Mouse (Mus musculus) left cerebral cortex, adult 2 months (tissue): ENCODE results near the gene Scnn1a. TPM values are rescaled to one million over a fixed set of nuclear protein-coding genes. Genes with fewer than 3 reads are reported as not detected.
A peak's percentile ranks its signal among the peaks of the same experiment; 100 is the strongest.

Source experiments
- DNase-seq, 2 experiments: peaks; one replicate each; pipeline ENCODE4 v3.0.0; 2021 to 2022; ENCODE audit warnings: low spot score in 2 of 2, mixed read lengths in 1 of 2; ENCODE audit errors: extremely low spot score in 1 of 2
- H3K27ac ChIP-seq: fragments of 200-600 bp; 2 replicates; pipeline ENCODE4 v1.8.1; 2022
- H3K4me3 ChIP-seq: fragments of 200-600 bp; 2 replicates; pipeline ENCODE4 v1.8.1; 2022
- CTCF ChIP-seq: fragments of 200-600 bp; IDR thresholded peaks from 2 replicates; pipeline ENCODE4 v1.8.1; 2022; ENCODE audit warnings: antibody characterized with exemption, mild to moderate bottlenecking, moderate library complexity
- intact Hi-C: fragments of 180-260 bp; cut with DNase I; formaldehyde crosslinking; loops from one replicate; pipeline ENCODE4 v1.15.1; 2025
- total RNA-seq, 2 experiments: library from RNA; stranded (reverse); gene quantifications; 2 replicates each; pipeline ENCODE4 v1.2.3; 2021

Gene Scnn1a
- total RNA-seq, 2 experiments from 2014 or later: 2.5 to 2.7 TPM

DNA sequence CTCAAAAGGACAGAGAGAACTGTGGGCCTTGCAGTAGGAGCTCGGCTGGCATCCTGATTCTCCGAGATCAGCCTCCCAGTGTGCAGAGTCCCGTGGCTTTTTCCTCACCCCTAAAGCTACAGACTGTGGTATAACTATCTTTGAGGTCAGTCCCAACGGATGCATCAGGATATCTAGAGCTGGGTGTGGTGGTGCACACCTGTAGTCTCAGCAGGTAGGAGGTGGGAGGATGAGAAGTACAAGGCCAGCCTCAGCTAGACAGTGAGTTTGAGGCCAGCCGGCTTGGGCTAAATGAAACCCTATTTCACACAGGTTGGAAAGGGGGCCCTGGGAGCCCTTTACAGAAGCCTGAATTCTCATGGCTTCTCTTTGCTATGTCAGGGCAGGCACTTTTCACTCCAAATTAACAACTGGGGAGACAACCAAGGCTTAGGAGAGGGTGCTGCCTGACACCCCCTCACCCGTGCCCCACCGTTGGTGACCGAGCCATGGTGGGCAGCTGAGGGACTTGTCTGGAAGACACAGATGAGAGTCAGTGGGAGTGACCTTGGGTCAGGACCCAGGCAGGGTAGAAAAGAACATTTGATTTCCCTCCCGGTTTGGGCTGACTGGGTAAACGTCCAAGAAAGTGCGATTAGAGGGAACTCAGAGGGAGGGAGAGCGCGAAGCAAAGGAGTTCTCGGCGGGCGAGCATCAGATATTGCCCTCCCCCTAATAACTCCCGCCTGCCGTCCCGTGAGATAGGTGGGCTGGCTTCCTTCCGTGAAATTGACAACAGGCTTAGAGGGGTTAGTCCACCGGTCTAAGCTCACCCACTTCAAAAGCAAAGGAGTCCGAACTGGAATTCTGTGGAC lies 28.5 kb downstream of the Scnn1a start, which contains the start of gene Tnfrsf1a:
Tnfrsf1a (plus strand) TSS at position 642 of the 854 bp plus-strand sequence.
- no peak for DNase-seq
- TF ChIP-seq CTCF: no peak
- Histone ChIP-seq H3K27ac (peak within 1 kb of the TSS; percentile 73), H3K4me3 (peak within 1 kb of the TSS; percentile 48)
- intact Hi-C loops: loop anchor here (1.0 kb wide), 1 partner anchor 35 kb away; no protein-coding TSS in a partner anchor

DNA sequence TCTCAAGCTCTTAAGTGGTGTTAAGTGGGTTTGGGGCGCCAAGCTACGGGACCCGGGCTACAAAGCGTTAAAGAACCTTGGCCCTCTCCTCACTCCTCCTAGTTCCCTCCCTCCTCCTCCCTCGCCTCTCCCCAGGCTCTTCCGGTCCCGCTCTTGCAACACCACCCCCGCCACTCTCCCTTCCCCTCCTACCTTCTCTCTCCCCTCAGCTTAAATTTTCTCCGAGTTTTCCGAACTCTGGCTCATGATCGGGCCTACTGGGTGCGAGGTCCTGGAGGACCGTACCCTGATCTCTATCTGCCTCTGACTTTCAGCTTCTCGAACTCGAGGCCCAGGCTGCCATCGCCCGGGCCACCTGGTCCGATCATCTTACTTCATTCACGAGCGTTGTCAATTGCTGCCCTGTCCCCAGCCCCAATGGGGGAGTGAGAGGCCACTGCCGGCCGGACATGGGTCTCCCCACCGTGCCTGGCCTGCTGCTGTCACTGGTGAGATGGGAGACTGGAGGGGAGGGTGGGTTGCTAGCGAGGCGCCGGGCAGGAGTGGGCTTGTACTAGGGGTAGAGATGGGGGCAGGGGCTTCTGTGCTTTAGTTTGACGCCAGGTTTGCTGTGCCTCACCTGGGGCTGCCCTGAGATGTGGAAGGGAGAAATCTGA lies 29.2 kb downstream of the Scnn1a start:
- intact Hi-C loops: loop anchor here (1.0 kb wide), 1 partner anchor 35 kb away; no protein-coding TSS in a partner anchor
- H3K4me3 ChIP-seq: peak overlapping the region; percentile 48
- peak overlapping the region; percentile 73 for H3K27ac ChIP-seq
- DNase-seq: peak in 1 of 2 experiments; percentile 22
- no peak for TF ChIP-seq CTCF

DNA sequence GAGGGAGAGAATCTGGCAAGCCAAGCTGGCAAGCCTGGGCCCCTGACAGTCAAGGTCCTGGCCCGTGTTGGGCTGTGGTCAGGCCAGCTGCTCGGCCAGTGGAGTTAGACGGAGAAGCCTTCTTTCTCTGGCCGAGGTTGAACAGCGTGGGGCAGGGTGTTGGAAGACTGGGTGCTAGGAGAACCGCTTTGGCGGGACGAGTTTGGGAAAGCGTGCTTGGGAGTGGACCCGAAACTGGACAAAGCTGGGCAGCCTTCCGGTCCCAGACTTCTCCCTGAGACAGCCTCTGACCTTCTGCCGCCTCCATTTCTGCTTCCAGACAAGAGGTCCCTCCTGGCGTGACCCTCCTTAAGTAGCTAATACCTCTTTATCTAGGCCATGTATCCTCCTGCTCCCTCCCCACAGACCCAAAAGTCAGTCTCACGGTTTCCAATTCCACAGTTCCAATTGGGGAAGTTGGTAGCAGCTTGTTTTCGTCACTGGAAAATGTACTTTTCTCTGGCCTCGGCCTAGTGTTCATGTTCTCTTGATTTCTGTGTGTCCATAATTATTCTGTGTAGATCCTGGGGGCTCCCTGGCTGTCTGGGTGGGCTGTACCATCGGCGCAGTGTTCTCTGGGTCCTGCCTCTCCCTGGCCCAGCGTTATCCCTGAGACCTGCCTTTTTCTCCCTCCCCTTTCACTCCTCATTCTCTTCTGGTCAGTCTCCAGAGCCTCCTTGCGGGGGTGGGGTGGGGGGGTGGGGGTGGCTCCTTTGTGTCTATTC lies 30.0 kb downstream of the Scnn1a start:
- Histone ChIP-seq H3K4me3 (peak overlapping the region; percentile 48), H3K27ac (peak overlapping the region; percentile 73)
- TF ChIP-seq CTCF: no peak
- intact Hi-C loops: no loop called here
- DNase-seq: no peak

DNA sequence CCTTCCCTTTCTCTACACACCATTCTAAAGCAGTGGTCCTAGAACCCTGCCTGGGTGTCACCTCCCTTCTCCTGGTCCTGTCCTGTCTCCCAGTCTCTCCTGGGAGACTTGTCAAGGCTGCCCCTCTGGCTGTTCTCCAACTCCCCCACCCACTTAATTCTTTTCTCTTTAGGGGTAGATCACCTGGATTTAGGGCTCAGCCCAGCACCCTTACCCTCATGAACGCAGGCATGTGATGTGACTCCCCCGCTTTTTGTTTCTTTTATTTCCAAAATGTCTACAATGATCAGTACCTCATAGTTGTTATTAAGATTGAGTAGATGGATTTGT lies 30.5 kb downstream of the Scnn1a start:
- intact Hi-C loops: no loop called here
- Histone ChIP-seq H3K4me3 (no peak overlapping the region; the same call in 1 of the 2 replicates), H3K27ac (no peak overlapping the region)
- no peak for TF ChIP-seq CTCF
- DNase-seq: no peak

DNA sequence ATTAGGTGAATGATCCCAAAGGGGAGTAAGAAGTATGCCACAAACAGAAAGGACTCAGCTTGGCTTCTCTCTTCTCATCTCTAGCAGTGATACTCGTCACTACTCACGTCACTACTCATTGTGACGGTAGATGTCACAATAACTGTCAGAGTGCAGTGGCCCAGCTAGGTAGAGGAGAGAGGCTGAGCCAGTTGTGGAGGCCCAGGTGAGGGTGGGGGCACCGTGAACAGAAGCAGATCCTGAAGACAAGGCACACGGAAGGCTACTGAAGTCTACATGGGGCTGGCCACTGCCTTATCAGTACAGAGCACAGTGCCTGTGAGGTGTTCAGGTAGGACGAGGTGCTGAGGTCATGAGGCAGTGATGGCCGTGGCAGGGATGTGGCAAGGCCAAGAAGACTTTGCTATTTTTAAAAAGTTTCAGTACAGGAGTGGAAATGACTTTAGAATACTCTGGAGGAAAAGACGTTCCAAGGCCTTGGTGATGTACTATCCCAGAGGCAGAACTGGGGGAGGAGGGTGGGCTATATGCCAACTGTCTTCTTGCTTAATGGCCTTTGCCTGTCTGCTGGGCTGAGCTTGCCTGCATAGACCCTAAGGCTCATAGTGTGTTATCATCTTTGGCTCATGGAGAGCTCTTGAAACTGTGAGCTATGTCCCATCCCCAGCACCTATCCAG lies 31.0 kb downstream of the Scnn1a start:
- no peak for TF ChIP-seq CTCF
- intact Hi-C loops: no loop called here
- H3K4me3 ChIP-seq: no peak overlapping the region
- no peak overlapping the region for H3K27ac ChIP-seq
- DNase-seq: no peak

DNA sequence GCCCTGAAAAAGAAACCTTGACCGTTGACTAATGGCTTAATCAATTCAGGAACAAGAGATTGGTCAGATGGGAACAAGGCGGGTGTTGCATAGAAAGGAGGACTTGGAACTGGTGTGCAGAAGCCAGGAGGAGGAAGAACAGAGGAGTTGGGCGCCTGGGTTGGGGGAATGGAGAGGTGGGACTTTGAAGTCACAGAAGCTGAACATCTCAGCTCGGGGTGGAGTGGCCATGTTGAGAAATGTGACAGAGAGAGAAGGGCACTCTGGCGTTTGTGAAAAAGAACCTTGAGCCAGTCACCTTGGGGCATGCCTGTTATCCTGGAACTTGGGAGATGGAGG lies 31.6 kb downstream of the Scnn1a start:
- Histone ChIP-seq H3K27ac (no peak overlapping the region), H3K4me3 (no peak overlapping the region)
- intact Hi-C loops: no loop called here
- no peak for TF ChIP-seq CTCF
- no peak for DNase-seq

DNA sequence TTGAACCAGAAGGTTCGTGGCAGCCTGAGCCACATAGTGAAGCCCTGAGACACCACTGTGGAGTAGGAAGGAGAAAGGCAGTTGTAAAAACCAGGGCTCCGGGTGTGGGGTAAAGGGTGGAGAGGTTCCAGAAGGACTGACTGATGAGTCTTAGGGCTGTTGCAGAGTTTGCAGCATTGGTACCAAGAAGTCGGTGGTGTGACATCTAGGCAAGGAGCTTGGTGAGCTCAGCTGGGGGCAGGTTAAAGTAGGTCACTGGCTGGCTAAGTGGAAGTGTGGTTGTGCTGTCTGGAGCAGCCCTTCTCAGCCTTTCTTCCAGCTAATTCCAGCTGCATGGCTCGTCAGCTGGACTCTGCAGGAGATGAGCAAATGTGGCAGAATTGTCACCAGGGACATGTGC lies 32.4 kb downstream of the Scnn1a start:
- intact Hi-C loops: no loop called here
- Histone ChIP-seq H3K4me3 (no peak overlapping the region), H3K27ac (no peak overlapping the region)
- no peak for TF ChIP-seq CTCF
- DNase-seq: no peak

DNA sequence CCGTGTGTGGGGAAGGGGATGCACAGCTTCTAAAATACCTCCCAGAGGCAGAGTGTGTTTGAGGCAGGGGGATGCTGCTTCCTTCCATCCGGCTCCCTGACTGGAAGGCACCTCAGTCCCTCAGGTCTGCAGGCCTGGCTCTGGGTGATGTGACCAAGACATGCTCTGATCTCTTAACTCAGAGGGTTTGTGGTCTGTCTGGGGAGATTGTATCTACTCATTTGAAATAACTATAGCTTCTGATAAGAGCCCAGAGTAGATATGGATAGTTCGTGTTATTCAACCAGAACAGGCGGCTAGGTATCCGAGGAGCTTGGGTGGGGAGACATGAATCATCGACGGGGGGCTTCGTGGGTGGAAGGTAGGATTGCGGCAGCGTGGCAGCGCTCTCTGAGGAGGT lies 32.8 kb downstream of the Scnn1a start:
- H3K4me3 ChIP-seq: no peak overlapping the region
- DNase-seq: no peak
- intact Hi-C loops: no loop called here
- H3K27ac ChIP-seq: no peak overlapping the region
- TF ChIP-seq CTCF: no peak

DNA sequence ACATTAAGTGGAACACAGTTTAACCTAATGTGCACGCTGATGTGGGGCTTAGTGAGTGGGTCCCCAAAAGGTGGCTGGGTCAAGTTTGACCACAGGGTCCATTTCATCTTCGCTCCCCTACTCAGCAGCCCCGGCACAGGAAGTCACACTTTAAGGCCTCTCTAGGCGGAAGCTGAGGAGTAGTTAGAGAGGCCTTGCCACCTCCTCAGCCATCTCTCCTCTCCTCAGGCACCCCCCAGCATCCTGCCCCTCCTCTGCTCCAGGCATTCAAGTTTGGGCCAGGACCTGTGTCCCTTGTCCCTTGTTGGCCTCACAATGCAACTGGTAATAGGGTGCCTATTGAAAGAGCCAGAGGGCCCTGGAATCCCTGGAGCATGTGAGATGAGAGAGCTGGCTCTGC lies 33.2 kb downstream of the Scnn1a start:
- Histone ChIP-seq H3K27ac (no peak overlapping the region), H3K4me3 (no peak overlapping the region)
- intact Hi-C loops: no loop called here
- no peak for DNase-seq
- TF ChIP-seq CTCF: no peak

DNA sequence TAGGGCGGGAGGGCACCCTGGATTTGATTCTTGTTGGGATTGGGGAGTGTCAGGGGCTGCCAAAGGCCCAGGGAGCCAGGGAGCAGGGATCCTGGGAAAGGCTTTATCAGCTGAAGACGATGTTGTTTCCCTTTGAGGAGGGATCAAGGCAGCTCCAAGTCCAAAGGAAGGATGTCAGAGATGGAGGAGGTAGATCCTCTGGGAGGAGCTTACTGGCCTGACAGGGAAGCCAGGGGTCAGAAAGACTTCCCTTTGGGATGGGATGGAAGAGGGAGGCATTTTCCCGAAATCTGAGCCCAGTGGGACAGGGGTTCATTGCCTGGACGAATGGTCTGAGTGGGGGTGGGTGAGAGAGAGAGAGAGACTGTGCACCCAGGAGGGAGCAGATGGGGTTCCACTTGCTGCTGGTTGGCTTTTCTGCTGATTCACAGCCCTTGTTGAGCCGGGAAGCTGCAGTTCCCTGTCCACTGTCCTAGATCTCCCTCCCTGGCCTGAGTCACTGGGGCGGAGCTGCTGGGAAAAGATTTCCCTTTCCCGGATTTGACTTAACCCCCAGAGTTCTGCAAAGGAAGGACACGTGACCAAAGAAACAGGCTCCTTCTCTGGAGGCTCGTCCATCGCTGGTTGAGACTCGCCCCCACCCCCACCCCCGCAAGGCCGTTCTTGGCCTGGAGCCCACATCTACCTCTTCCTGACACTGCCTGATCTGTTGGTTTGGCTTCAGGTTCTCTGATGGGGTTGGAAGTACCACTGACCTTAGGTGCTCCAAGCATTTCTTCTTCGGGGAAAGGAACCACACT lies 34.1 kb downstream of the Scnn1a start:
- peak overlapping the region; percentile 47 for H3K27ac ChIP-seq

More for the DNA sequence above, 34.1 kb downstream of the Scnn1a start:
- TF ChIP-seq CTCF: no peak
- peak in 1 of 2 experiments; percentile 32 for DNase-seq
- H3K4me3 ChIP-seq: no peak overlapping the region
- intact Hi-C loops: no loop called here
